Mouse (Mus musculus) megakaryocyte, embryonic 14.5 days (primary cell): ENCODE measurements around the gene Arf3.

Experiments used
- FLI1 ChIP-seq: IDR thresholded peaks from 2 replicates; pipeline ENCODE4 v1.6.1; 2012; ENCODE audit warnings: low read length, inconsistent platforms, mixed read lengths
- GATA1 ChIP-seq: IDR thresholded peaks from 3 replicates; pipeline ENCODE4 v1.6.1; 2012; ENCODE audit warnings: mixed read lengths, low read length, inconsistent platforms, borderline replicate concordance

GRCm38 (mm10) chr15:98742766-98743428 is 20.1 kb downstream of the Arf3 start:
- TF ChIP-seq GATA1 (no peak), FLI1 (no peak)
